ENCODE assay signal across 24 mouse cellular contexts in genomic region chr8:64942946-64943345, GRCm38 (mm10). TPM values are rescaled to one million over a fixed set of nuclear protein-coding genes. Genes with fewer than 3 reads are reported as not detected.
DNase-seq lines count a peak whose midpoint lies in the region; ATAC-seq and TF ChIP-seq lines count a peak whose summit lies in the region.
"Had no signal": no experiment of that assay in that cellular context is flagged by ENCODE, and none has a peak within 500 bp of the region (broad histone marks: within the 10 kb centered on the region; RNA-seq: fewer than 3 reads in every experiment).

No protein-coding gene starts in this region.

- H3K4me2 ChIP-seq in midbrain, embryonic 15.5 days = peak overlapping the region; percentile 18; the same call in 1 of the 2 replicates
- H3K4me2 ChIP-seq in midbrain, postnatal 0 days (ENCODE audit: low read depth, low read length, poor library complexity, severe bottlenecking) = no peak overlapping the region
- H3K4me2 ChIP-seq: embryonic facial prominence, embryonic 12.5 days; heart, embryonic 15.5 days; limb, embryonic 13.5 days; liver, embryonic 15.5 days had no signal

- no peaks in the 10 kb centered on the region for H3K9me3 ChIP-seq in midbrain, embryonic 15.5 days
- H3K9me3 ChIP-seq in midbrain, postnatal 0 days (ENCODE audit: low read length) = no peaks in the 10 kb centered on the region
- H3K9me3 ChIP-seq: embryonic facial prominence, embryonic 12.5 days; heart, embryonic 15.5 days; limb, embryonic 13.5 days; liver, embryonic 15.5 days had no signal

- peaks cover 11% of the 10 kb centered on the region for H3K4me1 ChIP-seq in midbrain, embryonic 15.5 days
- H3K4me1 ChIP-seq in midbrain, postnatal 0 days (ENCODE audit: insufficient read depth, low read length) = no peaks in the 10 kb centered on the region

- H3K9ac ChIP-seq in midbrain, embryonic 15.5 days = no peak overlapping the region
- H3K9ac ChIP-seq in midbrain, postnatal 0 days (replicated peaks; ENCODE audit: low read length, poor library complexity, severe bottlenecking) = no peak overlapping the region
- H3K9ac ChIP-seq: embryonic facial prominence, embryonic 12.5 days; heart, embryonic 15.5 days; limb, embryonic 13.5 days; liver, embryonic 15.5 days had no signal

- ATAC-seq in CD4-positive, CD25-positive, alpha-beta regulatory T cell, adult 4 months = no peak
- no peak for ATAC-seq in midbrain, embryonic 15.5 days (replicated peaks)
- ATAC-seq in midbrain, postnatal 0 days (ENCODE audit: low FRiP score) = no peak
- ATAC-seq in activated CD4-positive, CD25-positive, alpha-beta regulatory T cell, adult 4 months = no peak
- ATAC-seq: lung, postnatal 0 days had no signal

- no peaks in the 10 kb centered on the region for H3K27me3 ChIP-seq in midbrain, embryonic 15.5 days (replicated peaks)
- H3K27me3 ChIP-seq in midbrain, postnatal 0 days (ENCODE audit: insufficient read depth, low read length) = no peaks in the 10 kb centered on the region
- H3K27me3 ChIP-seq: CH12.LX had no signal

- no peak overlapping the region for H3K4me3 ChIP-seq in midbrain, embryonic 15.5 days
- no peak overlapping the region for H3K4me3 ChIP-seq in midbrain, postnatal 0 days (ENCODE audit: low read depth, low read length)
- H3K4me3 ChIP-seq: embryonic facial prominence, embryonic 12.5 days; heart, embryonic 15.5 days; limb, embryonic 13.5 days; liver, embryonic 15.5 days had no signal

- H3K36me3 ChIP-seq in midbrain, embryonic 15.5 days (replicated peaks) = no peaks in the 10 kb centered on the region
- no peaks in the 10 kb centered on the region for H3K36me3 ChIP-seq in midbrain, postnatal 0 days (ENCODE audit: insufficient read depth, low read length)
- H3K36me3 ChIP-seq: embryonic facial prominence, embryonic 12.5 days; heart, embryonic 15.5 days; limb, embryonic 13.5 days; liver, embryonic 15.5 days had no signal

- no peak for TF ChIP-seq CTCF in midbrain, postnatal 0 days (IDR thresholded peaks at IDR 0.05)

- peak; percentile 37 for DNase-seq in CD4-positive, CD25-positive, alpha-beta regulatory T cell, adult 2 months (ENCODE audit: low read depth, low spot score)
- no peak for DNase-seq in midbrain, postnatal 0 days (ENCODE audit: low spot score)
- peak; percentile 45 for DNase-seq in telencephalon, adult 2 months (ENCODE audit: low read depth, low spot score)
- DNase-seq in thymus, postnatal 4 days = peak; percentile 64
- no peak for DNase-seq in kidney, postnatal 4 days
- DNase-seq: adrenal gland, postnatal 25 days; cerebellum, adult 2 months; gastrocnemius, postnatal 10 days; heart, adult 18-20 months; kidney, adult 2 months; kidney, postnatal 14 days had no signal

- WGBS in midbrain, embryonic 15.5 days = 24% methylated on average over 5 of the region's 5 CpGs
- WGBS in midbrain, postnatal 0 days = 21% methylated on average over 5 of the region's 5 CpGs

- H3K27ac ChIP-seq in midbrain, embryonic 15.5 days = no peak overlapping the region
- no peak overlapping the region for H3K27ac ChIP-seq in midbrain, postnatal 0 days (ENCODE audit: low read depth, low read length)
- H3K27ac ChIP-seq: embryonic facial prominence, embryonic 12.5 days; heart, embryonic 15.5 days; limb, embryonic 13.5 days; liver, embryonic 15.5 days had no signal

RNA-seq across cellular contexts. Expression of gene Tmem192, which starts 4.0 kb away (rescaled TPM):
- polyA plus RNA-seq in CD4-positive, CD25-positive, alpha-beta regulatory T cell, adult 4 months (2017; shearing (Covaris generic)) = 10 to 100 TPM; 35.4 to 37.2 TPM
- 25.0 and 26.8 TPM in 2 replicates for polyA plus RNA-seq in midbrain, embryonic 15.5 days (2015; fragmentation: Nextera tagmentation; extraction: Ambion mirVana)
- total RNA-seq in midbrain, postnatal 0 days (2014; rRNA removed) = 9.9 and 20.2 TPM in 2 replicates
- 39.9 and 41.2 TPM in 2 replicates for polyA plus RNA-seq in midbrain, postnatal 0 days (2015; fragmentation: Nextera tagmentation; extraction: Ambion mirVana)
- 10 to 100 TPM; 56.5 to 65.3 TPM for polyA plus RNA-seq in activated CD4-positive, CD25-positive, alpha-beta regulatory T cell, adult 4 months (2017; shearing (Covaris generic))

RNA-seq across cellular contexts. Expression of gene Trim75, which starts 44.7 kb away (rescaled TPM):
- polyA plus RNA-seq in CD4-positive, CD25-positive, alpha-beta regulatory T cell, adult 4 months (2017; shearing (Covaris generic)) = not detected
- polyA plus RNA-seq in midbrain, embryonic 15.5 days (2015; fragmentation: Nextera tagmentation; extraction: Ambion mirVana) = 0.18 and 0.19 TPM in 2 replicates
- total RNA-seq in midbrain, postnatal 0 days (2014; rRNA removed) = not detected in 2 replicates
- polyA plus RNA-seq in midbrain, postnatal 0 days (2015; fragmentation: Nextera tagmentation; extraction: Ambion mirVana) = 0.05 and 0.16 TPM in 2 replicates
- under 1 TPM in 1 of 2 experiments, not detected in 1; 0.42 TPM for polyA plus RNA-seq in activated CD4-positive, CD25-positive, alpha-beta regulatory T cell, adult 4 months (2017; shearing (Covaris generic))
- total RNA-seq: adrenal gland, postnatal 25 days; CH12.LX; gastrocnemius, postnatal 10 days; heart, adult 18-20 months; hematopoietic stem cell, adult 5-6 weeks; left cerebral cortex, postnatal 10 days; megakaryocyte progenitor cell, adult 5-6 weeks had no signal
- polyA plus RNA-seq: cerebellum, adult 2 months; embryonic facial prominence, embryonic 12.5 days; heart, embryonic 15.5 days; limb, embryonic 13.5 days; liver, embryonic 15.5 days; lung, postnatal 0 days; small intestine, adult 2 months had no signal

Comparison
In these comparisons a context has a peak if more than half of its experiments do, and no peak if none do; other contexts are left out.
1. DNase-seq: peak in CD4-positive, CD25-positive, alpha-beta regulatory T cell, adult 2 months (single experiment), telencephalon, adult 2 months (single experiment) and thymus, postnatal 4 days (single experiment); none in midbrain, postnatal 0 days (single experiment) and kidney, postnatal 4 days (0 of 2).